Mouse (Mus musculus) MEL (cell line): ENCODE data around the gene 1700020D05Rik. TPM values are rescaled to one million over a fixed set of nuclear protein-coding genes. Genes with fewer than 3 reads are reported as not detected.

ENCODE experiments used
- DNase-seq: peaks from one replicate; pipeline ENCODE4 v3.0.0; 2011; ENCODE audit warnings: low read depth, low spot score
- H3K27ac ChIP-seq: 2 replicates; pipeline ENCODE4 v1.5.1; 2012; ENCODE audit warnings: low read depth, mild to moderate bottlenecking, control low read depth, low read length, moderate library complexity; ENCODE audit not compliant: control insufficient read depth
- H3K27me3 ChIP-seq, 2 experiments: fragments of 150-350 bp in 1 of 2; sonication (generic) in 1 of 2; 2 replicates each; pipeline ENCODE4 v1.6.1; 2012; ENCODE audit warnings: low read length in 2 of 2, mild to moderate bottlenecking in 2 of 2, improper control_type of control experiment in 1 of 2, moderate library complexity in 1 of 2; ENCODE audit not compliant: insufficient read depth in 2 of 2, control insufficient read depth in 1 of 2
- H3K36me3 ChIP-seq, 2 experiments: 2 replicates each; pipeline ENCODE4 v1.6.1; 2012 to 2014; ENCODE audit warnings: low read length in 2 of 2, improper control_type of control experiment in 1 of 2, inconsistent platforms in 1 of 2, mild to moderate bottlenecking in 1 of 2; ENCODE audit not compliant: insufficient read depth in 2 of 2, control insufficient read depth in 1 of 2
- H3K4me1 ChIP-seq, 2 experiments: fragments of 150-350 bp in 1 of 2; sonication (generic) in 1 of 2; 2 replicates each; pipeline ENCODE4 v1.6.1; 2012; ENCODE audit warnings: low read length in 2 of 2, improper control_type of control experiment in 1 of 2, mild to moderate bottlenecking in 1 of 2; ENCODE audit not compliant: insufficient read depth in 2 of 2, control insufficient read depth in 1 of 2
- H3K4me3 ChIP-seq, 2 experiments: fragments of 150-350 bp in 1 of 2; sonication (generic) in 1 of 2; 2 replicates each; pipeline ENCODE4 v1.5.1; 2012; ENCODE audit warnings: low read depth in 2 of 2, low read length in 2 of 2, mild to moderate bottlenecking in 2 of 2, moderate library complexity in 2 of 2, control low read depth in 1 of 2, improper control_type of control experiment in 1 of 2; ENCODE audit not compliant: control insufficient read depth in 1 of 2, insufficient read depth in 1 of 2
- H3K79me2 ChIP-seq: 2 replicates; pipeline ENCODE4 v1.6.1; 2012; ENCODE audit warnings: mild to moderate bottlenecking, low read length, moderate library complexity; ENCODE audit not compliant: control insufficient read depth, poor library complexity, insufficient read depth
- H3K9ac ChIP-seq: 2 replicates; pipeline ENCODE4 v1.6.1; 2012; ENCODE audit warnings: low read depth, mild to moderate bottlenecking, control low read depth, low read length, moderate library complexity; ENCODE audit not compliant: control insufficient read depth, poor library complexity, severe bottlenecking
- H3K9me3 ChIP-seq: fragments of 150-350 bp; sonication (generic); replicated peaks from 2 replicates; pipeline ENCODE4 v1.6.1; 2012; ENCODE audit warnings: mild to moderate bottlenecking, low read length, improper control_type of control experiment, moderate library complexity; ENCODE audit not compliant: insufficient read depth
- BHLHE40 ChIP-seq: IDR thresholded peaks from 2 replicates; pipeline ENCODE4 v1.6.1; 2012; ENCODE audit warnings: low read depth, mild to moderate bottlenecking, inconsistent platforms, low read length, improper control_type of control experiment, borderline replicate concordance
- CHD1 ChIP-seq: IDR thresholded peaks from 2 replicates; pipeline ENCODE4 v1.6.1; 2012; ENCODE audit warnings: low read depth, mild to moderate bottlenecking, inconsistent platforms, low read length, improper control_type of control experiment
- E2F4 ChIP-seq: IDR thresholded peaks from 2 replicates; pipeline ENCODE4 v1.6.1; 2011; ENCODE audit warnings: low read depth, low read length, improper control_type of control experiment, borderline replicate concordance
- ELF1 ChIP-seq: IDR thresholded peaks from 2 replicates; pipeline ENCODE4 v1.6.1; 2014; ENCODE audit warnings: low read depth, mild to moderate bottlenecking, inconsistent platforms, low read length, improper control_type of control experiment, moderate library complexity
- GABPA ChIP-seq: IDR thresholded peaks from 2 replicates; pipeline ENCODE4 v1.6.1; 2012; ENCODE audit warnings: low read depth, mild to moderate bottlenecking, inconsistent platforms, low read length, improper control_type of control experiment, moderate library complexity
- GATA1 ChIP-seq: IDR thresholded peaks from 2 replicates; pipeline ENCODE4 v1.6.1; 2011; ENCODE audit warnings: low read depth, low read length, improper control_type of control experiment
- JUND ChIP-seq: IDR thresholded peaks from 2 replicates; pipeline ENCODE4 v1.6.1; 2011; ENCODE audit warnings: low read depth, mild to moderate bottlenecking, improper control_type of control experiment, low read length
- MAFK ChIP-seq: IDR thresholded peaks from 2 replicates; pipeline ENCODE4 v1.6.1; 2011; ENCODE audit warnings: low read depth, mild to moderate bottlenecking, low read length, improper control_type of control experiment, borderline replicate concordance
- MXI1 ChIP-seq: IDR thresholded peaks from 2 replicates; pipeline ENCODE4 v1.6.1; 2011; ENCODE audit warnings: mild to moderate bottlenecking, low read depth, low read length, improper control_type of control experiment
- MYB ChIP-seq: IDR thresholded peaks from 2 replicates; pipeline ENCODE4 v1.6.1; 2011; ENCODE audit warnings: mild to moderate bottlenecking, low read depth, low read length, improper control_type of control experiment
- MYC ChIP-seq: IDR thresholded peaks from 2 replicates; pipeline ENCODE4 v1.6.1; 2011; ENCODE audit warnings: low read depth, mild to moderate bottlenecking, low read length, improper control_type of control experiment, moderate library complexity
- NRF1 ChIP-seq: IDR thresholded peaks from 2 replicates; pipeline ENCODE4 v1.6.1; 2014; ENCODE audit warnings: low read depth, mild to moderate bottlenecking, inconsistent platforms, low read length, improper control_type of control experiment, moderate library complexity; ENCODE audit not compliant: poor library complexity, insufficient read depth, severe bottlenecking
- POLR2A ChIP-seq, 2 experiments: IDR thresholded peaks; 2 replicates each; pipeline ENCODE4 v1.6.1; 2011 to 2012; ENCODE audit warnings: low read length in 2 of 2, mild to moderate bottlenecking in 2 of 2, control low read depth in 1 of 2, improper control_type of control experiment in 1 of 2, low read depth in 1 of 2, moderate library complexity in 1 of 2; ENCODE audit not compliant: control insufficient read depth in 1 of 2, insufficient read depth in 1 of 2, poor library complexity in 1 of 2
- POLR2AphosphoS2 ChIP-seq: IDR thresholded peaks from 2 replicates; pipeline ENCODE4 v1.6.1; 2011; ENCODE audit warnings: low read length, improper control_type of control experiment
- RAD21 ChIP-seq: IDR thresholded peaks from 2 replicates; pipeline ENCODE4 v1.6.1; 2011; ENCODE audit warnings: mild to moderate bottlenecking, low read depth, low read length, improper control_type of control experiment
- SIN3A ChIP-seq: IDR thresholded peaks from 2 replicates; pipeline ENCODE4 v1.6.1; 2012; ENCODE audit warnings: low read length, improper control_type of control experiment, inconsistent platforms
- SMC3 ChIP-seq: IDR thresholded peaks from 2 replicates; pipeline ENCODE4 v1.6.1; 2011; ENCODE audit warnings: low read depth, low read length, improper control_type of control experiment
- TAL1 ChIP-seq: IDR thresholded peaks from 2 replicates; pipeline ENCODE4 v1.6.1; 2012; ENCODE audit warnings: mild to moderate bottlenecking, inconsistent platforms, low read length, moderate library complexity, mixed read lengths
- TBP ChIP-seq: IDR thresholded peaks from 2 replicates; pipeline ENCODE4 v1.8.0; 2011; ENCODE audit warnings: low read depth, low read length, improper control_type of control experiment
- UBTF ChIP-seq: IDR thresholded peaks from 2 replicates; pipeline ENCODE4 v1.6.1; 2012; ENCODE audit warnings: low read depth, mild to moderate bottlenecking, inconsistent platforms, low read length, improper control_type of control experiment, moderate library complexity, borderline replicate concordance; ENCODE audit not compliant: insufficient read depth
- USF1 ChIP-seq: IDR thresholded peaks from 2 replicates; pipeline ENCODE4 v1.6.1; 2014; ENCODE audit warnings: low read depth, mild to moderate bottlenecking, inconsistent platforms, low read length, improper control_type of control experiment, moderate library complexity
- ZC3H11A ChIP-seq: IDR thresholded peaks from 2 replicates; pipeline ENCODE4 v1.6.1; 2012; ENCODE audit warnings: low read depth, mild to moderate bottlenecking, inconsistent platforms, low read length, improper control_type of control experiment
- ZKSCAN1 ChIP-seq: IDR thresholded peaks from 2 replicates; pipeline ENCODE4 v1.6.1; 2012; ENCODE audit warnings: low read depth, mild to moderate bottlenecking, inconsistent platforms, low read length, improper control_type of control experiment, moderate library complexity
- ZNF384 ChIP-seq: IDR thresholded peaks from 2 replicates; pipeline ENCODE4 v1.6.1; 2012; ENCODE audit warnings: low read depth, mild to moderate bottlenecking, inconsistent platforms, low read length, improper control_type of control experiment
- polyA plus RNA-seq, 2 experiments: library from polyadenylated mRNA; stranded (reverse) in 1 of 2; unstranded in 1 of 2; fragments of >175 nt in 1 of 2; fragments of >200 nt in 1 of 2; gene quantifications; 2 replicates each; pipeline versions ENCODE4 v1.2.1 to v1.2.4; 2012; ENCODE audit warnings: low replicate concordance in 2 of 2, low read depth in 1 of 2; ENCODE audit not compliant: insufficient read length in 2 of 2, insufficient read depth in 1 of 2, missing spikeins in 1 of 2
- total RNA-seq: library from RNA; depleted of rRNA; stranded (reverse); fragments of 300-350 nt; gene quantifications from 2 replicates; pipeline ENCODE4 v1.2.3, GENCODE M21; 2012

Gene 1700020D05Rik
- total and polyA plus RNA-seq, 3 experiments, result 0.19 to 0.78 TPM; not detected in 1

DNA sequence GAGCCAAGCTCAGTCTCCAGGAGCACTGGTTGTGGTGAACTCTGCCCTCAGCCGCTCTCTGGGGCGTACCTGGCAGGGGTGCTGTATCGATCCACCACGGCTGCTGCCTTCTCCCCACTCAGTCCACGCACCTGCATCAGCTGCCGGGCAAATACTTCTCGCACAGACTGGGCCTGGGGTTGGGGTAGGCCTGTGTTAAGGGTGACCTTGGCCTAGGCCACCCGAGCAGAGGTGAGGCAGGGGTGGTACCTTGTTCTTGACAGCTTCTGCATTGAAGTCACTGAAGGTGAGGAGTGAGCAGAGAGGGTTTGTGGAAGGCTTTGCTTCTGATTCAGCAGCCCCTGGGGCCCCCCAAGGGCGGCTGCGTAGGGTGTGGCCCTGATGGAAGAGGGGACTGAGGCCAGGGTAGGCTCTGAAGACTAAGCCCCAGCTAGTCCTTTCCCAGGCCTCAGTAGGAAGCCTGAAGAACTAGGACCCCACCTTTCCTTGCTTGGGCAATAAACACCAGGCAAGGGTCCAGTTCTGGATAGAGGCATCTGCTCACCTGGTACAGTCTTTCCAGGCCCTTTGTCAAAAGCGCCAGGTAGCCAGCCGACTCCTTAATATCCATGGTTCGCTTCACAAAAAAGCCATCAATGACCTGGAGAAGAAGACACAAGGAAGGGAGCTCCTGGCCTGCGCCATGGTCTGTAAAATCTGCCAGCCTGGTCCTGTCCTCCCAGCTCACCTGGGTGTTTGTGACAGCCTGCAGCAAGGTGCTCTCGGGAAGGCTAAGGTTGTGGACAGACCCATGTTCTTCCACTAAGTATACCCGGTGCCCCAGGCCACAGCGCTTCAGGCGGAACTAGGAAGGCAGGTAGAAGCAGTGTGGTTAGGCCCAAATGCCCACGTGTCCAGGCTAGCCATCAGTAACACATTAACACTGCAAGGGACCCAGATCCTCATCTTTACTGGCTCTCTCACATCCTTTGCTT, 19.9 kb downstream of the 1700020D05Rik start:
- no peak for TF ChIP-seq ZKSCAN1
- H3K4me1 ChIP-seq, result peaks cover 0 to 10% of the 10 kb centered on the region in 2 experiments; a peak in 2 of 4 replicates
- no peak overlapping the region for H3K9ac ChIP-seq
- H3K27me3 ChIP-seq, result no peaks in the 10 kb centered on the region
- no peak overlapping the region for H3K27ac ChIP-seq
- H3K36me3 ChIP-seq, result 0 out of 4 replicates have a peak, but pooled peaks cover 0 to 2% of the 10 kb centered on the region in 2 experiments
- DNase-seq, result no peak
- H3K9me3 ChIP-seq, result no peaks in the 10 kb centered on the region
- no peak overlapping the region for H3K4me3 ChIP-seq
- H3K79me2 ChIP-seq, result peaks cover 2% of the 10 kb centered on the region; the same call in 1 of the 2 replicates

- TF ChIP-seq MAFK (no peak), POLR2A (IDR thresholded peaks at IDR 0.05; ENCODE audit: control insufficient read depth in 1 of 2, insufficient read depth in 1 of 2, low read depth in 1 of 2, low read length in 2 of 2, poor library complexity in 1 of 2) (no peak), BHLHE40 (no peak), E2F4 (no peak), ELF1 (no peak)
- H3K9ac ChIP-seq, result no peak overlapping the region
- H3K9me3 ChIP-seq, result no peaks in the 10 kb centered on the region
- no peaks in the 10 kb centered on the region for H3K4me1 ChIP-seq
- no peak for DNase-seq
- H3K27me3 ChIP-seq, result no peaks in the 10 kb centered on the region
- no peak overlapping the region for H3K27ac ChIP-seq
- no peaks in the 10 kb centered on the region for H3K36me3 ChIP-seq
- no peaks in the 10 kb centered on the region for H3K79me2 ChIP-seq
- H3K4me3 ChIP-seq, result no peak overlapping the region
Measured at GRCm38 (mm10) chr19:5481398-5481797, 22.2 kb downstream of the 1700020D05Rik start.

GRCm38 (mm10) chr19:5480016-5480415, 23.6 kb downstream of the 1700020D05Rik start:
- H3K79me2 ChIP-seq, result no peaks in the 10 kb centered on the region
- DNase-seq, result no peak
- H3K36me3 ChIP-seq, result no peaks in the 10 kb centered on the region
- no peaks in the 10 kb centered on the region for H3K4me1 ChIP-seq
- no peaks in the 10 kb centered on the region for H3K9me3 ChIP-seq
- no peak overlapping the region for H3K9ac ChIP-seq
- no peak for TF ChIP-seq JUND
- no peak for TF ChIP-seq ZC3H11A
- no peak for TF ChIP-seq ZNF384
- TF ChIP-seq GABPA, result no peak
- no peak for TF ChIP-seq TAL1
- TF ChIP-seq ZKSCAN1, result no peak
- no peak for TF ChIP-seq UBTF
- no peak for TF ChIP-seq SMC3
- TF ChIP-seq MXI1, result no peak
- no peak for TF ChIP-seq USF1
- TF ChIP-seq SIN3A, result no peak
- TF ChIP-seq MYC, result no peak
- no peak for TF ChIP-seq ELF1
- TF ChIP-seq POLR2AphosphoS2, result no peak
- TF ChIP-seq GATA1, result no peak
- TF ChIP-seq TBP, result no peak
- TF ChIP-seq MYB, result no peak
- no peak for TF ChIP-seq RAD21
- TF ChIP-seq CHD1, result no peak
- no peak for TF ChIP-seq NRF1
- no peak overlapping the region for H3K27ac ChIP-seq
- no peak overlapping the region for H3K4me3 ChIP-seq
- H3K27me3 ChIP-seq, result no peaks in the 10 kb centered on the region
